Mouse (Mus musculus) small intestine, adult 2 months (tissue): ENCODE measurements around the gene Havcr2. TPM values are rescaled to one million over a fixed set of nuclear protein-coding genes. Genes with fewer than 3 reads are reported as not detected.
"Not testable (repeated sequence)": the region's sequence is repeated elsewhere in the genome, so short reads cannot be mapped to it uniquely, and the experiment has no call there.

Source experiments
- H3K27ac ChIP-seq: fragments of 200-500 bp; 2 replicates; pipeline ENCODE4 v1.5.1; 2012; ENCODE audit warnings: low read depth, low read length, control low read depth, inconsistent platforms; ENCODE audit not compliant: insufficient read depth
- H3K27me3 ChIP-seq: fragments of 200-500 bp; 2 replicates; pipeline ENCODE4 v1.6.1; 2012; ENCODE audit warnings: mild to moderate bottlenecking, moderate library complexity, low read length, inconsistent platforms; ENCODE audit not compliant: control insufficient read depth, insufficient read depth
- H3K36me3 ChIP-seq: fragments of 200-500 bp; 2 replicates; pipeline ENCODE4 v1.6.1; 2012; ENCODE audit warnings: mild to moderate bottlenecking, low read length, control low read depth, inconsistent platforms; ENCODE audit not compliant: control insufficient read depth, insufficient read depth
- H3K4me1 ChIP-seq: fragments of 200-500 bp; 2 replicates; pipeline ENCODE4 v1.6.1; 2012; ENCODE audit warnings: low read length, inconsistent platforms, mixed read lengths; ENCODE audit not compliant: control insufficient read depth, insufficient read depth, insufficient read length
- H3K4me3 ChIP-seq: fragments of 200-500 bp; 2 replicates; pipeline ENCODE4 v1.5.1; 2012; ENCODE audit warnings: low read depth, mild to moderate bottlenecking, control low read depth, inconsistent platforms, low read length, moderate library complexity
- CTCF ChIP-seq: fragments of 200-500 bp; IDR thresholded peaks from 2 replicates; pipeline ENCODE4 v1.5.1; 2012; ENCODE audit warnings: low read depth, mild to moderate bottlenecking, control low read depth, inconsistent platforms, low read length, moderate library complexity, mixed read lengths; ENCODE audit not compliant: insufficient replicate concordance, insufficient read length; ENCODE audit errors: extremely low read depth
- POLR2A ChIP-seq: fragments of 200-500 bp; IDR thresholded peaks from 2 replicates; pipeline ENCODE4 v1.6.1; 2012; ENCODE audit warnings: low read depth, mild to moderate bottlenecking, control low read depth, inconsistent platforms, low read length, moderate library complexity
- WGBS: fragments of 180-500 bp; shearing (Covaris S2); methylation state at CpG from one replicate; pipeline ENCODE4 v1.1.7; 2018; 5-methylcytosine and 5-hydroxymethylcytosine counted together
- polyA plus RNA-seq: library from polyadenylated mRNA; depleted of rRNA; stranded (reverse); fragments of >200 nt; gene quantifications from 2 replicates; pipeline ENCODE4 v1.2.3, GENCODE M21; 2012; rRNA removed

Havcr2 gene
- polyA plus RNA-seq = 0.57 and 0.76 TPM in 2 replicates

GRCm38 (mm10) chr11:46454453-46455045 is at the start of gene Havcr2:
Havcr2 (plus strand) TSS chr11:46454935.
- H3K27ac ChIP-seq = no peak within 1 kb of the TSS
- no peaks in the 10 kb centered on the region for H3K27me3 ChIP-seq
- no peaks in the 10 kb centered on the region for H3K36me3 ChIP-seq
- H3K4me3 ChIP-seq = no peak within 1 kb of the TSS
- TF ChIP-seq CTCF = no peak
- TF ChIP-seq POLR2A = no peak
- 48% methylated on average over 6 of the region's 6 CpGs for WGBS
- no peaks in the 10 kb centered on the region for H3K4me1 ChIP-seq

GRCm38 (mm10) chr11:46404986-46405385 is 49.7 kb upstream of the Havcr2 start:
- 88% methylated on average over 16 of the region's 16 CpGs for WGBS
- H3K4me1 ChIP-seq = no peaks in the 10 kb centered on the region
- no peaks in the 10 kb centered on the region for H3K27me3 ChIP-seq
- H3K36me3 ChIP-seq = no peaks in the 10 kb centered on the region
- H3K27ac ChIP-seq = no peak overlapping the region
- TF ChIP-seq CTCF = no peak
- no peak for TF ChIP-seq POLR2A
- no peak overlapping the region for H3K4me3 ChIP-seq

GRCm38 (mm10) chr11:46406721-46407120 is 48.0 kb upstream of the Havcr2 start:
- H3K36me3 ChIP-seq = no peaks in the 10 kb centered on the region
- H3K4me1 ChIP-seq = no peaks in the 10 kb centered on the region
- H3K27me3 ChIP-seq = no peaks in the 10 kb centered on the region
- H3K4me3 ChIP-seq = no peak overlapping the region
- TF ChIP-seq POLR2A = no peak
- no peak for TF ChIP-seq CTCF
- 64% methylated on average over 10 of the region's 10 CpGs for WGBS
- H3K27ac ChIP-seq = no peak overlapping the region

- Histone ChIP-seq H3K4me3 (no peak overlapping the region), H3K36me3 (no peaks in the 10 kb centered on the region), H3K27me3 (no peaks in the 10 kb centered on the region), H3K4me1 (no peaks in the 10 kb centered on the region), H3K27ac (no peak overlapping the region)
- TF ChIP-seq POLR2A (no peak), CTCF (no peak)
- whole genome bisulfite sequencing = 49% methylated on average over 2 of the region's 2 CpGs
Measured at GRCm38 (mm10) chr11:46410018-46410563, 44.6 kb upstream of the Havcr2 start.

GRCm38 (mm10) chr11:46418438-46418837 is 36.3 kb upstream of the Havcr2 start:
- H3K4me1 ChIP-seq = no peaks in the 10 kb centered on the region
- 44% methylated on average over 1 of the region's 1 CpGs for WGBS
- TF ChIP-seq POLR2A (no peak), CTCF (no peak)
- H3K27ac ChIP-seq = no peak overlapping the region
- no peaks in the 10 kb centered on the region for H3K36me3 ChIP-seq
- H3K27me3 ChIP-seq = no peaks in the 10 kb centered on the region
- H3K4me3 ChIP-seq = no peak overlapping the region

- H3K4me1 ChIP-seq = no peaks in the 10 kb centered on the region
- H3K36me3 ChIP-seq = no peaks in the 10 kb centered on the region
- TF ChIP-seq POLR2A (no peak), CTCF (no peak)
- H3K4me3 ChIP-seq = no peak overlapping the region
- H3K27me3 ChIP-seq = no peaks in the 10 kb centered on the region
- H3K27ac ChIP-seq = no peak overlapping the region
- WGBS = 69% methylated on average over 5 of the region's 5 CpGs
Measured at GRCm38 (mm10) chr11:46418860-46419259, 35.9 kb upstream of the Havcr2 start.

GRCm38 (mm10) chr11:46421086-46421888 is 33.4 kb upstream of the Havcr2 start:
- Histone ChIP-seq H3K36me3 (no peaks in the 10 kb centered on the region), H3K27me3 (no peaks in the 10 kb centered on the region), H3K4me3 (no peak overlapping the region), H3K27ac (no peak overlapping the region), H3K4me1 (no peaks in the 10 kb centered on the region)
- no peak for TF ChIP-seq POLR2A
- TF ChIP-seq CTCF = no peak
- 66% methylated on average over 8 of the region's 8 CpGs for WGBS

- WGBS = 44% methylated on average over 4 of the region's 4 CpGs
Measured at GRCm38 (mm10) chr11:46428131-46428530, 26.6 kb upstream of the Havcr2 start.

More at GRCm38 (mm10) chr11:46428131-46428530, 26.6 kb upstream of the Havcr2 start:
- not testable (repeated sequence) for H3K4me3 ChIP-seq, H3K36me3 ChIP-seq, H3K4me1 ChIP-seq, H3K27ac ChIP-seq, H3K27me3 ChIP-seq
